Mouse (Mus musculus): Measurements from ENCODE around the gene Sorcs2.

- TF ChIP-seq CTCF (IDR thresholded peaks at IDR 0.05; ENCODE audit: extremely low read depth, insufficient read depth, low read length) (no peak), POLR2A (IDR thresholded peaks at IDR 0.05; ENCODE audit: extremely low read depth, insufficient read depth, low read length) (no peak)
These were observed 189.1 kb downstream of the Sorcs2 start for GRCm38 (mm10) chr5:36208803-36209202.
